Mouse (Mus musculus) induced T-regulatory cell, adult 2 months (primary cell): Measurements from ENCODE around the gene Lrrc43.
"Not testable (repeated sequence)": the region's sequence is repeated elsewhere in the genome, so short reads cannot be mapped to it uniquely, and the experiment has no call there.

Source experiments
- DNase-seq: peaks from one replicate; pipeline ENCODE4 v3.0.0-alpha.2; 2012; ENCODE audit warnings: low read depth

Lrrc43 gene

DNA sequence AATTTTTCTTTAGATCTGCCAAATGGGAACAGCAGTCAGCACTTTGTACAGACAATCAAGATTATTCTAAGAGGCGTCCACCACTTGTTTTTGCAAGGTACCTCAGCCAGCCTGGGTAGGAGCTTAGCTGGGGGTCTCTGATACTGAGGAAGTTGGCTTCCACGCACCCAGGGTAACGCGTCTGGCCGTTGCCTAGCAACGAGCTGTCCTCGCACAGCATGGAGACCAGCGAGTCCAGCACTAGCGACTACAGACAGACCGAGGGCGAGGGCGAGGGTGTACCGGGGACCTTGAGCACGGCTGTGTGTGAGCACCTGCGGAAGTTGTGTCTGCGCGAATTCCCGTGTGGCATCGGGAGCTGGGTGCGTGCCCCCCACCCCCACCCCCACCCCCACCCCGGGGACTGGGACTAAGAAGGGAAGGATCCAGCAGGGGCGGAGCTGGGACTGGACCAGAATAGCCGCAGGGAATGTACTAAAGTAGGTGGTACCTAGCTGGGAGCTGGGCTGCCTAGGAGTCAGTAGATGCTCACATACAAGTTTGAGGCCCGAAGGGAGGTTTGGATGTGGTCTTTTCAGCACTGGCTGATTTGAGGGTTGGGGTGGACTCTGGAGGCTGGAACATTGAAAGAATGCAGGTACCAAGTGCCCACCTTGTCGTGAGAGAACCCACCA, at the start of gene Lrrc43, which contains the start of gene Il31:
Gene Lrrc43 (plus strand): TSS at position 194 of the 674 bp plus-strand sequence.
Gene Il31 (minus strand): TSS at position 378 of the 674 bp plus-strand sequence.
- no peak for DNase-seq

DNA sequence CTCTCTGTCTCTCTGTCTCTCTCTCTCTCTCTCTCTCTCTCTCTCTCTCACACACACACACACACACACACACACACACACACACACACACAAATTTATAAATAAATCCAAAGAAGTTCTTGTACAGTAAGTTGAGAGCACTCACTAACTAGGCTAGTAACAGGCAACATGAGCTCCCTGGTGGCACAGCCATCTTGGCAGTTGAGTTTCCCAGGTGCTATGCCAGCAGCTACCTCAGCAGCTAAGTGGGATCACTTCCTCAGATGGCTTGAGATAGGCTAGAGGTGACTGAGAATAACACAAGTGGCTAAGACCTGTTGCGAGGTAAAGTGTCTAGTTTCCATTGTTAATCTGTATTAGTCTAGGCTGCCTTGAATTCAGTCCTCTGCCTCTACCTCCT, 49.8 kb upstream of the Lrrc43 start:
- no peak for DNase-seq

DNA sequence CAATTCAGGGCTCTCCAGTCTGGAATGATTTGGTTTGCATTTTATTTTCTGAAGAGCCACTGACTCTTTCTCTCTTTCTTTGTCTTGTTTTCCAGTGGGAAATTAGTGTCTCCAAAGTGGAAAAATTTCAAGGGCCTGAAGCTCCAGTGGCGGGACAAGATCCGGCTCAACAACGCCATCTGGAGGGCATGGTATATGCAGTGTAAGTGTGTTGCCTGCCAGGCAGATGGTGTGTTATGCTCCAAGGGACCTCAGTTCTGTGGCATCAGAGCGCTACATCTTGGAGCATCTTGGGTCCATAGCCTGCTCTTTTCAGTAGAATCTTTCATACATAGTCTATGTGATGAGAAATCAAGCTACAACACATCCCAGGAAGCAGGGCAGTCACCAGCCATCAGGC, 49.2 kb upstream of the Lrrc43 start:
- no peak for DNase-seq

DNA sequence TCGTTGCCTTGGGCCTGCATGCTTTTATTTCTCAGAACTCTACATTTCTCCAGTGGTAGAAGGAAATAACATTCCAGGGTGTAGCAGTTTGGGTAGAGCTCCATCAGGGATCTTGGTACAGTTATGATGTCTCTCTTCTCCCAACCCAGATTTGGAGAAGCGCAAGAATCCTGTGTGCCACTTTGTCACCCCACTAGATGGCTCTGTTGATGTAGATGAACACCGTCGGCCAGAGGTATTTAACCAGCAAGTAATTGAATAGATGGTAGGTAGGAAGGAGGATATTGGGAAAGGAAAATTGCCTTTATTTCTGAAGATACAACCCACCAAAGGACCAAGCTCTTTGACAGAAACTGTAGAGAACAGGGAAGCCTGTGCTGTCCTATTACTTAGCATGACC, 48.4 kb upstream of the Lrrc43 start:
- no peak for DNase-seq

DNA sequence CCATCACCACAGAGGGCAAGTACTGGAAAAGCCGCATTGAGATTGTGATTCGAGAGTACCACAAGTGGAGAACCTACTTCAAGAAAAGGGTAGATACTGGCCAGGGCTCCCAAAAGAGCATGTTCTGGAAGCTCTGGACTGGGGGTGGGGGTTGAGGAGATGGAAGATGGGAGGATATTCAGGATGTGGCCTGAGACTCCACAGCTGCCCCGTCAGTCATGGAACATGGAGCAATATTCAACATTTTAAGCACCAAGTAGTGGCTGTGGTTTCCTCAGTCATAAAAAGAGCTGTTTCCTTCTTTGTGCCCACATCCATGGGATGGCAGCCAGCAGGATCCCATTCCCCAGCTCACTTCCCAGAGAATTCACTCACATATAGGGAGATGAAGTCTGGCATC, 46.8 kb upstream of the Lrrc43 start:
- no peak for DNase-seq

DNA sequence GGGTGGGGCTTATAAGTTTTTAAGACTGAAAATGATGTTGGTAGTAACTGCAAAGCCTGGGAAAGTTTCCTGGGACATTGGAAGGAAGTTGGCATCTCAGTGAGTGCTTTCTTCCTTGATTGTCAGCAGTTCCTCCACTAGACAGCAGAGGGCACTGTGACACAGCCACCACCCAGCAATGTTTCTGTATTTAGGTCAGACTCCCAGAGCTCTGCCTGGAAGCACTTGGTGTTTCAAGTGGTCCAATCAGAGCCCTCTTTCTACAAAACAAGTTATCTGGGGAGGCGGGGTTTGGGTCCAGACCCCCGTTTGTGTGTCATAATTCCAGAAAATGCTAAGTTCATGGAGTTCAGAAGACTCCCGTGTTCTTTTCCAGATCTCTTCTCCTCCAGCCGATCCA, 45.0 kb upstream of the Lrrc43 start:
- peak; percentile 81 for DNase-seq

DNA sequence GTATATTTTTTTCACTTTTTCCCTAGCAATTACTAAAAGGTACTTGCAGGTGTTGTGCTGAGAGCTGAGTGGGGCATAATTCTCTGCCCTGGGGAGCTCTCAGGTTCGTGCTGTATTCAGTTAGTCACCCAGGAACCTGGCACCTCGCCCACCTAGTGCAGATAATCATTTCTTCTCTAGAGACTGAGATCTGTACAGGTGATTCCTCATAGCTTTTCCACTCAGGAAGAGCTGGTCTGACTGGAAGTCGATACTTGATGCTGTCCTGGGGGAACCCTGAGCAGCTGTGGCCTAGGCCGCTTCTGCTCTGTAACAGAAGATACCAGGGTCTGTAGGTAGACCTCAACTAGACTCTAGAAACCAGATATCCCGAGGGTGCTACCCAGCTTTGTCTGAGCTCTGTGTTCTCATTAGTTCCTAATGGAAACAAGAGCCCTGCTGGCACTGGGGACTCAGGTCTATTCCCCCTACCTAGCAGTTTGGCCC, 44.2 kb upstream of the Lrrc43 start:
- no peak for DNase-seq

DNA sequence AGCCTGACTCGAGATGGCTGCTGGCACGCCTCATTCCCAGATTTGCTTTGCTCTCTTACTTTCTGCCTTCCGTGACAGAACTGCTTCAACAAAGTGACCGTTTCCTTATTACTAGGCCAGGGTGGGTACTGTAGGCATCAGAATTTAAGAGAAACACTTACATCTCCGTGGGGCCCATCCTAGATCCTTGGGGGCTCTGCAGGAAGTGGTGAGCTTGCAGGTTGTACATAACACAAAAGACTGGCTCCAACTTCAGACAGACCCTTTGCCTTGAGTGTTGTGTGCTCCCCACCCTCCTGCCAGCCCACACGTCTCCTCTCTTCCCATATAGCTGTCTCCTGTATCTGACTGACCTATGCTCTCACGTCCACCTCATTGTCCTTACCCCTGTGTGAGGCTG, 37.2 kb upstream of the Lrrc43 start:
- DNase-seq = no peak

DNA sequence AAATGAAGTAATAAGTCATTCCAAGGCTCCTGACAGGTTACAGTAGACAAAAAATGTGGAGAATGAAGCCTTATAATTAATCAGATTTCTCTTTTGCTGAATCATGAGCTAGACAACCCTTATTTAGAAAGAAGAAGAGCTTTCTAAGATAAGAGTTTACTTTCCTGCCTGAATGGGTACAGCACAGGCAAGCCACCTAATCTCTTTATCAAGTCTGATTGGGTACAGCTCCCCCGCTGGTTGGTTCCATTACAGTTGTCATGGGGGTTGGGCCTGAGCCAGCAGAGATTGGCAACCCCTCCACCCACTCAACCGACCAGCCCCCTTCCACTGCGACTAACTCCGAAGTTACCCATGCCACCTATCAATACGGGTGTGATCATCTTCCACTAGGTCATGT, 27.7 kb upstream of the Lrrc43 start:
- DNase-seq = peak; percentile 35

DNA sequence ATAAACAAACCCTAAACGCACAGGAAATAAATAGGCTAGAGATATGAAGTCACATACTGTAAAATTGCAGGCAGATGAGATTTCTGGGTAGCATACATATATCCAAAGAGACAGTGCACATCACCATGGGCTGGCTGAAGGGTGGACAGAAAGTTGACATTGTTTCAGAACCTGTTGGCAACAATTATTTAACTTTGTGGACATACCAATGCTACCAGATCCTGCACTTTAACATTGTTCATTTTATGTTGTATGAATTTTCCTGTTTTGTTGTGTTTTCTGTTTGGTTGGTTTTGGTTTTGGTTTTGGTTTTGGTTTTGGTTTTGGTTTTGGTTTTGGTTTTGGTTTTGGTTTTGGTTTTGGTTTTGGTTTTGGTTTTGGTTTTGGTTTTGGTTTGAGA, 24.5 kb upstream of the Lrrc43 start:
- DNase-seq = peak; percentile 60

DNA sequence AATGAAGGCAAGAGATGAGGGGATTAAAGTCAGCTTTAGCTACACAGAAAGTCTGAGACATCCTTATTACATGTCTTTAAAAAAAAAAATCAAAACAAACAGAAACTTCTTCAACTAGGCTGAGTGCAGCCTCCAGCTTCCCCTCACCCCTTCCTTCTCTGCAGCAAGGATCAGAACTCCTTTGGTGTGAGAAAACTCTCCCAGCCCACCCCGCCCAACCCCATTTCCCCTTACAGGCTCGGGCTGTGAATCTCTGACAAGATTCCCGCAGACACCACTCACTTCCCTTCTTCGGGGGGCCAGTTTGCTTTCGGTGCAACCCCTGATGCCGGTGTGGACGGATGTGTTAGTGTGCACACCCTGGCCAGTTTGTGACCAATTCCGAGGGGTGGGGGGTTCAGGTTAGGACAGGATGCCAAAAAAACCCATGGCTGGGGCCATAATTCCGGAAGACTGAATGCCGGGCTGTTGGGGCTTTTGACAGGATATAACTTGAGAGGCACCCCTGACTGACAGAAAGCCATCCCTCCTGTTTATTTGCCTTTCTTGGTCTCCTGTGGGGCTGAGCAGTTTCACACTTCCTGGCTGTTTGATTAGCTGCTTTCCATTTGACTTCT, 18.2 kb upstream of the Lrrc43 start:
- DNase-seq = peak; percentile 74

DNA sequence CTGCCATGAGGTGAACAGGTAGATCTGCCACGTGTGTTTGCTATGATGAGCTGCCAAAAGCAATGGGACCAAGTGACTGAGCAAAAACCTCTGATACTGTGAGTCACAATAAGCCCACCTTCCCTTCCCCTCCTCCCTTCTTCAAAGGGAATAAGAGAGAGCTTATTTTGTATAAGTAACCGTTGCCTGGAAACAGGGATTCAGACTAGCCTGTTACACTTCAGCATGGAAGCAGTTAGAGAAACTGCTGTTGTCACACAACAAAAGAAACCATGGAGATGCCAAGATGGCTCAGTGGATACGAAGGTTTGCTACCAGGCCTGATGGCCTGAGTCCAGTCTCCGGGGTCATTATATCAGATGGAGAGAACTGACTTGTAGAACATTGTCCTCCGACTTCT, 15.3 kb upstream of the Lrrc43 start:
- no peak for DNase-seq

DNA sequence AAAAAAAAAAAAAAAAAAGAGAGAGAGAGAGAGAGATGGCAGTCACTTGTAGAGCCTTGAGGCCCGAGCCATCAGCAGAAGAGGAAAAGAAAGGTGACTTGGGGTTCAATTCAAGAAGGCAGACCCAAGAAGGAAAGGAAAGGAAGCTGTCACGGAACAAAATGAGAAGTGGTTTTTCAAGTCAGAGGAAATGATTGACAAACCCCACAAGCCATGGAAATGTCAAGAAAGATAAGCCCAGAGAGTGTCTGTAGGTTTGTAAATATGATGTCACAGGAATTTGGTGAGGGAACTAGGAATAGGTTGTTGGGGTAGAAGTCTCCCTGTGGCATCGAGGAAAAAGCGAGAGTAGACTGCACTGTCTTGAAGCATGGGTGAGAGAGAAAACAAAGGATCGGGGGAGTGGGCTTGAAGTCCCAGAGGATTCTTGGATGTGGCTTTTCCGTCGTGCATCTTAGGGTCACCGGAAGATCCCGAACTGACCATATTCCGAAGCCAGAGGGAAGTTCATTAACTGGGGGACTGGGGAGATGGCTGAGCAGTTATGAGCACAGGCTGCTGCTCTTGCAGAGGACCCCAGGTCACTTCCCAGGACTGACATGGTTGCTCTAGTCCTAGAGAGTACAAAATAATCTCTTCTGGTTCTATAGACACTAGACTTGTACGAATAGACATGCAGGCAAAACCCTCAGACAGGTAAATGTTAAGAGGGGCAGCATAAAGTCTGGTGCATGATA, 1.3 kb upstream of the Lrrc43 start:
- DNase-seq = no peak

DNA sequence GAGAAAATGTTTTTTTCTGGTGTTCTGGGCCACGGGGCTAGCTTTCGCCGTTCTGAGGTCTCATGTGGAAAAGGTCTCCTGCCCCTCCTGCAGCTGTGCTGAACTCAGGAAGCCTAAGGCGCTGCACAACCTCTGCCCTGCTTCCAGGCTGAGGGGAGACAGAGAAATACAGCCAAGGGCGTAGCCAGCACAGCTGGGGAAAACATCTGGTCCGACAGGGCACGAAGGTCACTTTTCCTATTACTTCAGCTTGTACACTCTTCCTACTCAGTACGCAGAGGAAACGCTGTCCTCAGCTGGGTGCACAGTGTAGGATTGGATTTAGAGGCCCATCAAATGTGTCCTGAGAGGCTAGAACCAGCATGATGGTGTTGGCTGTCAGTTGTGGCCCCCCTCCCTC, 830 bp downstream of the Lrrc43 start:
- no peak for DNase-seq

DNA sequence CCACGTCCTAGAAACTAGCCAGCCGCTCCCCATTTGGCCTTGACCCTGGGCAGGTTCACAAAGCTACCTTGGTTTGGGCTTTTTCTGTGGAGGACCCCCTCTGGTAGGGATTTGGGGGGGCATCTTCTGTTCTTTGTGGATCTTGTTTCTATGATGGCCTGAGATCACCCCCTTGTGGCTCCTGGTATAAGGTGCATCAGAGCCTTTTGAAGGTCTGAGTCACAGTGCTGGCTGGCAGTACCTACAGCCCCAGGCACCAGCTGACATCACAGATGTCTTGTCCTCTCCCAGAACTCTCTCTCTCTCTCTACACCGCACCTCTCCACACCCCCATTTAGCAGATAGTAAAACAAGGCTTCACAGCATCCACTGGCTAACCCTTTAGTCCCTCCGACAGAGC, 10.6 kb downstream of the Lrrc43 start:
- DNase-seq = peak; percentile 73

DNA sequence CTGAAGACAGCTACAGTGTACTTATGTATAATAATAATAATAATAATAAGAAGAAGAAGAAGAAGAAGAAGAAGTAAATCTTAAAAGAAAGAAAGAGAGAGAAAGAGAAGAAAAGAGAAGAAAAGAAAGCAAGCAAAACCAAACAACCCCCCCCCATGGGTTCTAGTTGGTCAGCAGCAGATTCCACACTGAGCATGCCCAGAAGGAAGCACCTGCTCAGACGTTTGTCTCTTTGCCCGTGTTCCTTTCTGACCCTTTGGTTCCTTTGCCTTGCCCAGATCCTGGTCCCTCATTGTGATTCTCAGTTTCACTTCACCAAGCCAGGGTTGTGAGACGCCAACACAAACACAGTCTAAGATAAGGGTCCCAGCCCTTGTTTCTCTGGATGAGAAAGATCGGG, 12.9 kb downstream of the Lrrc43 start:
- no peak for DNase-seq

DNA sequence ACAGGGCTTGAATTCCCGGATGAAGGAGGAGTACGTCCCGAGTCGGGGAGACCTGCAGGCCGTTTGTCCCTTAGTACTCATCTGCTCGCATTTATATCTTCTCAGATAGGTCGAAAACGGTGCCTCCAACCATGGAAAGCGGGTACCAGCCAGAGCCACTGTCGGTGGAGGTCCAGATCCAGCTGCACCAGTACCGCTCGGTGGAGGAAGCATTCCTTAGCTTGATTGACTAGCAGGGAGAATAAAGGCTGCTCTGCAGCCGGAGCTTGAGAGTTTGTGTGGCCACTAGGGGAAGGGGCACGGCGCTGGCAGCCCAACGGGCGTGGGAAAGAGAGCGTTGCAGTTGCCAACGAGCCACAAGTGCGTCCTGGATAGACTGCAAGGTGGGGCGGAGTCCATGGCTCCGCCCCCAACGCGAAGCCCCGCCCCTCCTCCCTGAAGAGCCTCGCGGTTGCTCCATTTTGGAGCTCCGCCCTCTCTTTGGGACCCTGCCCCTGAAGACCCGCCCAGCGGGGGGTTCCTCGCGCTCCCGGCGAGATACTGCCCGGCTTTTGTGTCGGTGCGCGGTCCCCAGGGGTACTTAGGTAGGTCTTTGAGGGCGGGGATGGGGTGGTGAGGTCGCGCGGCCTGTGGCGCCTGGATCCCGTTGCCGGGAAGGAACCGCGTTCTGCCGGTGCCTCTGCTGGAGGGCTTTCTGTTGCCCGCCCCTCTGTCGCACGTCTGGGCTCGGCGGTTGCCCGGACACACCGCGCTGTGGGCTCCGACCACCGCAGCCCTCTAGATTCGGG, 19.0 kb downstream of the Lrrc43 start:
- DNase-seq = peak; percentile 93

DNA sequence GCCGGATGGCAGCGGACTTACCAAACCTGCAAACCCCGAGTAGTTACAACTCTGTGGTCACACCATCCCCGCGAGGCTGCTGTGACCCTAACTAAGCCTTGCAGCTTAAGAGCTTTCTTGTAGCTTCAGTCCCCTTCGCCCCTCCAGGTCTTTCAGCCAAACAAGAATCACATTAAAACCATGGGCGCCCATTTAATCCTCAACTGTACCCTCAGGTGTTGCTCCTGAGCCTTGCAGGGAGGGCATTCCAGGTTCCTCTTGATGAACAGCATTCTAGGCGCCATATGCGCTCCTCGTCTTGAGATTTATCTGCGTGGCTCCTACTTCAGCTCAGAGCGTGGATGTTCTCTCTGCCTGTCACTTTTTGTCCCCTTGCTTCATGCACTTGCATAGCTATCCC, 19.8 kb downstream of the Lrrc43 start:
- DNase-seq = peak; percentile 38

DNA sequence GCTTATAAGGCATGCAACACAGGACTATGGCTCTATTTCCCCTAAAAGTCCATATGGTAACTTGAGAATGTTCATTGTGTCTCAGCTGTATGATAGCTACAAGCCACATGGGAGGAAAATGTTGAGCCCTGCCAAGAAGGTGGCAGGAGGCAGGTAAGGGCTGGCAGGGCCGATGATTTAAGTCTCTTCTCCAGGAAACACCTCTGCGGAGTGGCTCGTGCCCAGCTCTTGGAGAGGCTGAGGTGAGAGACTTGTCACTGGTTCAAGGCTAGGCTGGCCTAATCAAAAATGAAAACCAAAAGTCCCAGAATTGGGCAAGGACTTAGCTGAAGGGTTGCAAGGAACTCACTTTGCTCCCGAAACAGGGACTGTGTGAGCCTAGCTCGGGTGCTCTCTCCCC, 21.1 kb downstream of the Lrrc43 start, which contains the start of gene B3gnt4:
Gene B3gnt4 (plus strand): TSS at position 301 of the 400 bp plus-strand sequence.
- no peak for DNase-seq

DNA sequence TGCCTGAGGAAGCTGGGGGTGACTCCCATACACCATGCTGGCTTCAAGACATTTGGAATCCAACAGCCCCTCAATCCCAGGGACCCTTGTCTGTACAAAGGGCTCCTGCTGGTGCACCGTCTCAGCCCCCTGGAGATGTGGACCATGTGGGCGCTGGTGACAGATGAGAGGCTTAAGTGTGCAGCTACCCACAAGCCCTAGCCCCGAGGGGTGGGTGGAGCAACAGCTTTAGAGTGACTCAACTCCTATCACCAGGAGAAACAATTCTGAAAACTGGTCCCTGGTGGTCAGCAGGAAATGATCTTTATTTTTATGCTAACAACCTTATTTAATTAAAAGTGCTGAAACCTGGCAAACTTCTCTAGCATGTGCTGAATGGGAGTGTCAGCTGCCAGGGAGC, 22.3 kb downstream of the Lrrc43 start:
- not testable (repeated sequence) for DNase-seq

DNA sequence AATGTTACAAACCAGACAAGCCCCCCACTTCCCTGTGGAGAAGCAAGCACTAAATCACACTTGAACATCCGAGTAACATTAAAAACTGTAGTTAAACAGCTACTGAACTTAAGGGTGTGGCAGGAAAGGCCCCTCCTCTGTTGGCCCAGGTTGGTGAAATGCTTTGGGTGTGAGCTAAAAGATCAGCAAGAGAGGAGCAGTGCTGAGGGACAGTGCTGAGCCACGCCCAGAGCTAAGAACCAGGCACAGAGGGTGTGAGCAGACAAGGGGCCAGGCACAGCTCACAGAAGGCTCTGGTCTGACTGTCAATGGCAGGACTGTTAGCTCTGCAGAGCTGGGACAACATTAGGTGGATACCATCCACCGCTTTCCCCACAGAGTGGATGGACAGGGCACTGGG, 23.0 kb downstream of the Lrrc43 start:
- DNase-seq = peak; percentile 42

DNA sequence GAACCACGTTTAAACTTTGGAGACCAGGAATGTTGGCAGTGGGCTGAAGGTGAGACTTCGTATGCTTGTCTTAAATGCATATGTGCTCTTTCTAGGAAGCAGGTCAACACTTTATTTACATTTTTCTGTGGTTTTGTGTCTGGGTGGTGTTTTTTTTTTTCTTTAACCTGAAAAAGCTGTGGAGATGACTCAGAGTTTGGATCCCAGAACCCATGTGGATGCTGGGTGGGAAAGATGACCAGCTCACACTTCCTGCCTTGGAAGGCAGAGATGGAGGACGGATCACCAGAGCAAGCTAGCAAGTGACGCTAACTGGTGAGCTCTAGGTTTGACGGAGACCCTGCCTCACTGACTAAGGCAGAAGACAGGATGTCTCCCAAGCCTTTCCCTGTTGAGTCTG, 25.8 kb downstream of the Lrrc43 start:
- DNase-seq = no peak
